Mouse (Mus musculus) myocyte (in vitro differentiated cells): ENCODE measurements around the gene Ppp4r1. TPM values are rescaled to one million over a fixed set of nuclear protein-coding genes. Genes with fewer than 3 reads are reported as not detected.

Experiments used
- H3K27me3 ChIP-seq: one replicate; pipeline ENCODE4 v1.6.1; 2011; ENCODE audit not compliant: control insufficient read depth, insufficient read depth, insufficient read length
- H3K36me3 ChIP-seq: one replicate; pipeline ENCODE4 v1.6.1; 2011; ENCODE audit not compliant: control insufficient read depth, insufficient read depth
- H3K4me2 ChIP-seq: one replicate; pipeline ENCODE4 v1.6.1; 2011; ENCODE audit warnings: low read depth, control low read depth
- H3K4me3 ChIP-seq: one replicate; pipeline ENCODE4 v1.5.1; 2011; ENCODE audit warnings: mild to moderate bottlenecking, control low read depth, moderate library complexity
- H3K79me2 ChIP-seq: one replicate; pipeline ENCODE4 v1.6.1; 2011; ENCODE audit not compliant: control insufficient read depth, insufficient read depth
- H3ac ChIP-seq: one replicate; pipeline ENCODE4 v1.6.1; 2011; ENCODE audit not compliant: control insufficient read depth, insufficient read length
- CEBPB ChIP-seq: IDR thresholded peaks from 2 replicates; pipeline ENCODE4 v1.6.1; 2011; ENCODE audit warnings: mild to moderate bottlenecking, moderate library complexity; ENCODE audit not compliant: poor library complexity, insufficient read depth, severe bottlenecking
- E2F4 ChIP-seq: IDR thresholded peaks from one replicate; pipeline ENCODE4 v1.6.1; 2011; ENCODE audit warnings: mild to moderate bottlenecking, control low read depth, moderate library complexity; ENCODE audit not compliant: insufficient read depth
- MAX ChIP-seq: IDR thresholded peaks from one replicate; pipeline ENCODE4 v1.6.1; 2011; ENCODE audit warnings: low read depth, mild to moderate bottlenecking, control low read depth
- MYOD1 ChIP-seq, 3 experiments: IDR thresholded peaks; one replicate each; pipeline ENCODE4 v1.6.1; 2011; ENCODE audit warnings: control low read depth in 2 of 3, low read depth in 2 of 3, mild to moderate bottlenecking in 2 of 3, moderate library complexity in 1 of 3; ENCODE audit not compliant: insufficient read length in 2 of 3, control insufficient read depth in 1 of 3
- MYOG ChIP-seq, 3 experiments: IDR thresholded peaks; one replicate each; pipeline ENCODE4 v1.6.1; 2011; ENCODE audit warnings: control low read depth in 2 of 3, low read depth in 2 of 3, mild to moderate bottlenecking in 2 of 3; ENCODE audit not compliant: insufficient read length in 2 of 3, control insufficient read depth in 1 of 3, insufficient read depth in 1 of 3
- POLR2A ChIP-seq: IDR thresholded peaks from one replicate; pipeline ENCODE4 v1.6.1; 2011; ENCODE audit warnings: low read depth, mild to moderate bottlenecking, control low read depth, moderate library complexity; ENCODE audit not compliant: insufficient read length
- POLR2AphosphoS2 ChIP-seq: IDR thresholded peaks from one replicate; pipeline ENCODE4 v1.6.1; 2011; ENCODE audit warnings: low read depth, control low read depth; ENCODE audit not compliant: insufficient read length
- REST ChIP-seq: IDR thresholded peaks from one replicate; pipeline ENCODE4 v1.6.1; 2011; ENCODE audit warnings: mild to moderate bottlenecking, control low read depth, moderate library complexity; ENCODE audit not compliant: insufficient read depth, insufficient read length
- SRF ChIP-seq: IDR thresholded peaks from one replicate; pipeline ENCODE4 v1.6.1; 2011; ENCODE audit warnings: low read depth; ENCODE audit not compliant: control insufficient read depth, insufficient read length
- TCF12 ChIP-seq: IDR thresholded peaks from one replicate; pipeline ENCODE4 v1.6.1; 2011; ENCODE audit warnings: mild to moderate bottlenecking, control low read depth; ENCODE audit not compliant: poor library complexity, insufficient read depth, severe bottlenecking
- TCF3 ChIP-seq: IDR thresholded peaks from one replicate; pipeline ENCODE4 v1.6.1; 2011; ENCODE audit warnings: low read depth, control low read depth; ENCODE audit not compliant: insufficient read length
- USF1 ChIP-seq: IDR thresholded peaks from one replicate; pipeline ENCODE4 v1.6.1; 2011; ENCODE audit warnings: low read depth, mild to moderate bottlenecking, control low read depth, moderate library complexity
- polyA plus RNA-seq: library from polyadenylated mRNA; unstranded; fragments of >200 nt; fragmentation: generic; extraction: Trizol; gene quantifications from one replicate; pipeline ENCODE4 v1.2.1, GENCODE M21; 2012; ENCODE audit warnings: missing spikeins

Ppp4r1 gene
- 44.9 TPM for polyA plus RNA-seq

DNA sequence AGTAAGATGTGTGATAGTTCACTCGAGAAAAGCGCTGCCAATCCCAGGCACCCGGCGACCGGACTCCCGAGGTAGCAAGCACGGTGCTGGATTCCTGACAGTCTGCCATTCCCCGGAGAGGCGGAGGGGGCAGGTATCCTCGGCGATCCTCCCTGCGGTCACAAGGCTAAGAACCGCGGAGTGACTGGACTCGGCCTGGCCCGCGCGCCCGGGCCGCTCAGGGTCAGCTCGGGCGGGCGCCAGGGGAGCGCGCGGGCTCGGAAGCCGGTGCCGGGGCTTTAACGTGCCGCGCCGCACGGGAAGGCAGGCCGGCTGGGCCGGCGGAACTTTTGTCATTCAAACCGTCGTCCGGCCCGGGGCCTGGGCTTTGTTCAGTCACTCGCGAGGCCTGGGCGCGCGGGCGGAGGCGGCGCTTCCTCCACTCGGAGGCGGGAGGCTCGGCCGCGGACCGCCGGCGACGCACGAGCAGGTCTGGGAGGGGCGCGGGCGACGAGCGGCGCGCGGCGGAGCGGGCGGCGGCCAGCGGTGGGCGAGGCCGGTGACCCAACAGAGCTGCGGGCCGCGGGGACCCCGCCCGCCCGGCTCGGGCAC lies at the start of gene Ppp4r1:
Ppp4r1 (plus strand) TSS at position 23 of the 591 bp plus-strand sequence.
- TF ChIP-seq USF1 (no peak), POLR2AphosphoS2 (peak; percentile 64), POLR2A (peak; percentile 60)

GRCm38 (mm10) chr17:65732666-65733065 lies 49.7 kb upstream of the Ppp4r1 start:
- H3K27me3 ChIP-seq, result no peaks in the 10 kb centered on the region

More for the DNA sequence above, at the start of gene Ppp4r1:
- Histone ChIP-seq H3K27me3 (no peaks in the 10 kb centered on the region), H3K4me2 (peak within 1 kb of the TSS; percentile 89), H3K4me3 (peak within 1 kb of the TSS; percentile 49), H3K79me2 (peaks cover 42% of the 10 kb centered on the region), H3K36me3 (no peaks in the 10 kb centered on the region), H3ac (peak within 1 kb of the TSS; percentile 98)

DNA sequence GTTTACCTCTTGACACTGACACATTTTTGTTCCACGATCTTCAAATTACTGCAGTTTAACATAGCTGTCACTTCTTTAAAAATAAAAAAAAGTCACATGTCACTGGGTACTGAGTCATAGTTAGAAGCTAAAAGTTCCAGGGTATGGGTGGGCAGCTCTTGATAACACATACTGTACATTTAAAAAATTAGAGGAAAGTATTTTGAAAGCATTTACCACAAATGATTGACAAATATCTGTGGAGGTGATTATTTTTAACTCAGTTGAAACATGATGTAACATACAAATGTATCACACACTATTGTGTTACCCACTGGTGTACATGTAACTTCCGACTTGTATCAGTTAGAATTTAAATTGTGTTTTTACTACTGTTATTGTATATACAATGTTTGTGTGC lies 47.3 kb upstream of the Ppp4r1 start:
- Histone ChIP-seq H3K36me3 (no peaks in the 10 kb centered on the region), H3K79me2 (peaks cover 65% of the 10 kb centered on the region), H3K4me3 (no peak overlapping the region), H3K4me2 (no peak overlapping the region), H3ac (no peak overlapping the region), H3K27me3 (no peaks in the 10 kb centered on the region)
- TF ChIP-seq SRF (no peak), POLR2AphosphoS2 (no peak), MYOD1 (IDR thresholded peaks at IDR 0.05; ENCODE audit: control insufficient read depth in 1 of 3, insufficient read length in 2 of 3, low read depth in 2 of 3) (no peak), POLR2A (no peak), CEBPB (no peak), MYOG (IDR thresholded peaks at IDR 0.05; ENCODE audit: control insufficient read depth in 1 of 3, insufficient read depth in 1 of 3, insufficient read length in 2 of 3, low read depth in 2 of 3) (no peak), TCF3 (no peak), E2F4 (no peak), REST (no peak), USF1 (no peak), MAX (no peak), TCF12 (no peak)

More at GRCm38 (mm10) chr17:65732666-65733065, 49.7 kb upstream of the Ppp4r1 start:
- Histone ChIP-seq H3K36me3 (no peaks in the 10 kb centered on the region), H3K4me2 (no peak overlapping the region), H3K79me2 (peaks cover 66% of the 10 kb centered on the region), H3K4me3 (no peak overlapping the region), H3ac (no peak overlapping the region)
- no peak for TF ChIP-seq TCF12
- TF ChIP-seq MYOD1 (IDR thresholded peaks at IDR 0.05; ENCODE audit: control insufficient read depth in 1 of 3, insufficient read length in 2 of 3, low read depth in 2 of 3), result no peak
- no peak for TF ChIP-seq MYOG (IDR thresholded peaks at IDR 0.05; ENCODE audit: control insufficient read depth in 1 of 3, insufficient read depth in 1 of 3, insufficient read length in 2 of 3, low read depth in 2 of 3)
- TF ChIP-seq SRF, result no peak
- TF ChIP-seq USF1, result no peak
- TF ChIP-seq POLR2AphosphoS2, result no peak

DNA sequence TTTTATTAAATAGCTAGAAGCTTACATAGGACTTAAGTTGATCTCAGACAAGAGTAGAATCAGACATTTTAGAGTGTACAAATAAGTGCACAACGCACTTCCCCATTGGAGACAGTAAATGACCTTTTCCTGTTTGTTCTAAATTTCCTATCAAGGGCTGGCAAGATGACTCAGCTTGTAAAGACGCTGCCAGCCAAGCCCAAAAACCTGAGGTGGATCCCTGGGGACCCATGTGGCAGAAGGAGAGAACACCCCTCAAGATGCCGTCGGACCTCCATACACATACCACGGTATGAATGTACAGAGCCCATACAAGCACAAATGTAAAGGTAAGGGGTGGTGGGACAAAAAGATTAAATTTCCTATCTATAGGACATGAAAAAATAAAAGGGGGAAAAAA lies 45.2 kb upstream of the Ppp4r1 start:
- H3K4me2 ChIP-seq, result peak overlapping the region; percentile 93
- TF ChIP-seq POLR2A (no peak), E2F4 (no peak), REST (no peak), USF1 (no peak), MAX (no peak), TCF3 (no peak), MYOD1 (IDR thresholded peaks at IDR 0.05; ENCODE audit: control insufficient read depth in 1 of 3, insufficient read length in 2 of 3, low read depth in 2 of 3) (no peak), MYOG (IDR thresholded peaks at IDR 0.05; ENCODE audit: control insufficient read depth in 1 of 3, insufficient read depth in 1 of 3, insufficient read length in 2 of 3, low read depth in 2 of 3) (no peak), SRF (no peak), POLR2AphosphoS2 (no peak), TCF12 (no peak), CEBPB (no peak)
- H3ac ChIP-seq, result no peak overlapping the region

DNA sequence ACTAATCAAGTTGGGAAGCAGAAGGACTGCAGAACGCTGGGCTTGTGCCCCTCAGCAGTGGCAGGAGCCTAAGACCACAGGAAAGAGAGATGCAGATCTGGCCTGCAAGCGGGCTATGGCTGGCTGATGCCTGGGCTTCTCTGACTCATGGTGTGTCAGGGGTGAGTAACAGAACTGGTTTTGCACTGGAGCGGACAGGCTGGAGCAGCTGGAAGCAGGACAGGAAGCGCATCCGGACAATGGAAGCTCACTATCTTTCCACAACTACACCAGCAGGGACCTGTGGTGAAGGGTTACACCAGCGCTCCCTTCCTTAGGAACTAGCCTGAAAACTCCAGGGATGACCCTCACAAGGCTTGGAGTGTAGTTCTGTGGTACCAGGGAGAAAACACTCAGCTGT lies 44.8 kb upstream of the Ppp4r1 start:
- peaks cover 75% of the 10 kb centered on the region for H3K79me2 ChIP-seq
- H3ac ChIP-seq, result no peak overlapping the region
- TF ChIP-seq MYOG (IDR thresholded peaks at IDR 0.05; ENCODE audit: control insufficient read depth in 1 of 3, insufficient read depth in 1 of 3, insufficient read length in 2 of 3, low read depth in 2 of 3) (peak in 2 of 3 experiments; percentile 12 to 80), POLR2AphosphoS2 (no peak), MYOD1 (IDR thresholded peaks at IDR 0.05; ENCODE audit: control insufficient read depth in 1 of 3, insufficient read length in 2 of 3, low read depth in 2 of 3) (peak; percentile 91 to 98 (median 95)), POLR2A (peak; percentile 45), REST (no peak), SRF (no peak), MAX (no peak), TCF3 (no peak), USF1 (no peak), TCF12 (no peak), E2F4 (no peak), CEBPB (0 out of 2 replicates have a peak, but pooled peaks have one; percentile 14)
- H3K4me2 ChIP-seq, result peak overlapping the region; percentile 93
- H3K27me3 ChIP-seq, result no peaks in the 10 kb centered on the region
- H3K4me3 ChIP-seq, result no peak overlapping the region
- peaks cover 2% of the 10 kb centered on the region for H3K36me3 ChIP-seq

More for the DNA sequence above, 45.2 kb upstream of the Ppp4r1 start:
- Histone ChIP-seq H3K27me3 (no peaks in the 10 kb centered on the region), H3K4me3 (no peak overlapping the region), H3K36me3 (no peaks in the 10 kb centered on the region), H3K79me2 (peaks cover 71% of the 10 kb centered on the region)
